Mouse (Mus musculus) hindbrain, embryonic 12.5 days (tissue): Measurements from ENCODE around the gene Src. TPM values are rescaled to one million over a fixed set of nuclear protein-coding genes. Genes with fewer than 3 reads are reported as not detected.

Experiments used
- ATAC-seq: fragments of 200-750 bp; cut with Nextera tagmentation; 2 replicates; pipeline ENCODE4 v1.8.0; 2017; ENCODE audit warnings: moderate TSS enrichment; ENCODE audit not compliant: low FRiP score
- H3K27ac ChIP-seq: fragments of 300-500 bp; sonication (generic); 2 replicates; pipeline ENCODE4 v1.5.1; 2016; ENCODE audit warnings: mild to moderate bottlenecking
- H3K27me3 ChIP-seq: fragments of 300-500 bp; sonication (generic); 2 replicates; pipeline ENCODE4 v1.6.1; 2016; ENCODE audit warnings: mild to moderate bottlenecking
- H3K36me3 ChIP-seq: fragments of 300-500 bp; sonication (generic); 2 replicates; pipeline ENCODE4 v1.6.1; 2016; ENCODE audit warnings: mild to moderate bottlenecking
- H3K4me1 ChIP-seq: fragments of 300-500 bp; sonication (generic); 2 replicates; pipeline ENCODE4 v1.6.1; 2016
- H3K4me2 ChIP-seq: fragments of 300-500 bp; sonication (generic); replicated peaks from 2 replicates; pipeline ENCODE4 v1.6.1; 2016; ENCODE audit warnings: mild to moderate bottlenecking
- H3K4me3 ChIP-seq: fragments of 300-500 bp; sonication (generic); 2 replicates; pipeline ENCODE4 v1.5.1; 2016; ENCODE audit warnings: mild to moderate bottlenecking
- H3K9ac ChIP-seq: fragments of 300-500 bp; sonication (generic); 2 replicates; pipeline ENCODE4 v1.6.1; 2016; ENCODE audit warnings: mild to moderate bottlenecking, moderate library complexity
- H3K9me3 ChIP-seq: fragments of 300-500 bp; sonication (generic); replicated peaks from 2 replicates; pipeline ENCODE4 v1.6.1; 2016; ENCODE audit warnings: mild to moderate bottlenecking
- WGBS: fragments of 180-500 bp; shearing (Covaris S2); methylation state at CpG from one replicate; pipeline ENCODE4 v1.1.7; 2016; 5-methylcytosine and 5-hydroxymethylcytosine counted together
- polyA plus RNA-seq: library from polyadenylated mRNA; unstranded; fragments of >200 nt; fragmentation: Nextera tagmentation; extraction: Ambion mirVana; gene quantifications from 2 replicates; pipeline ENCODE4 v1.2.1, GENCODE M21; 2016

Src gene
- polyA plus RNA-seq, 1 experiment from 2014 or later, result 35.1 TPM

DNA sequence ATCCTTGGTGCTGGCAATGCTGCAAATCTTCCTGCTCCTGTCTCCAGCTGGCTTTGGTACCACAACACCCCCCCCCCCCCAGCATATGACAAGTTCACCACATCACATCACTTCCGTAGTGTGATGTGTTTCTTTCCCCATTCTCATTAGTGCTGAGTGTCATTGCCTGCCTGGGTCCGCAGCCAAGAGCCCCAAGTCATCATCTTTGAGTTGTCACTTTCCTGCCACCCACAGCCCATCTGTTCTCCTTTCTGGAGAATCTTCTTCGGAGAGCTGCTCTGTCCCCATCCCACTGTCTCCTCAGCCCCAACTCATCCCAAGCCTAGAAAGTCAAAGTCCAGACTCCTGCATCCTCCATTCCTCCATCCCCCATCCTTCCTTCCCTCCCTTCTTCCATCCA lies 75.0 kb downstream of the Src start:
- Histone ChIP-seq H3K9ac (no peak overlapping the region), H3K36me3 (no peaks in the 10 kb centered on the region), H3K4me2 (no peak overlapping the region), H3K9me3 (no peaks in the 10 kb centered on the region), H3K27me3 (no peaks in the 10 kb centered on the region), H3K27ac (no peak overlapping the region), H3K4me1 (peaks cover 18% of the 10 kb centered on the region), H3K4me3 (no peak overlapping the region)
- no peak for ATAC-seq
- WGBS, result 92% methylated on average over 3 of the region's 3 CpGs

GRCm38 (mm10) chr2:157498529-157498928 lies 80.3 kb downstream of the Src start:
- Histone ChIP-seq H3K4me1 (peaks cover 31% of the 10 kb centered on the region), H3K27me3 (no peaks in the 10 kb centered on the region), H3K36me3 (no peaks in the 10 kb centered on the region), H3K4me2 (no peak overlapping the region), H3K9ac (no peak overlapping the region), H3K9me3 (no peaks in the 10 kb centered on the region), H3K4me3 (no peak overlapping the region), H3K27ac (peak overlapping the region; percentile 70)
- peak; percentile 76 for ATAC-seq
- WGBS, result 14% methylated on average over 4 of the region's 4 CpGs

GRCm38 (mm10) chr2:157500364-157500763 lies 82.1 kb downstream of the Src start:
- no peak overlapping the region for H3K4me3 ChIP-seq
- H3K9me3 ChIP-seq, result no peaks in the 10 kb centered on the region
- H3K27me3 ChIP-seq, result no peaks in the 10 kb centered on the region
- peaks cover 31% of the 10 kb centered on the region for H3K4me1 ChIP-seq
- WGBS, result 83% methylated on average over 2 of the region's 2 CpGs
- no peak overlapping the region for H3K27ac ChIP-seq
- no peaks in the 10 kb centered on the region for H3K36me3 ChIP-seq
- no peak for ATAC-seq
- no peak overlapping the region for H3K9ac ChIP-seq
- H3K4me2 ChIP-seq, result no peak overlapping the region

- Histone ChIP-seq H3K36me3 (no peaks in the 10 kb centered on the region), H3K27ac (no peak overlapping the region), H3K27me3 (0 out of 2 replicates have a peak, but pooled peaks cover 4% of the 10 kb centered on the region), H3K4me3 (no peak overlapping the region), H3K9ac (no peak overlapping the region), H3K4me1 (peaks cover 34% of the 10 kb centered on the region), H3K9me3 (no peaks in the 10 kb centered on the region), H3K4me2 (no peak overlapping the region)
- ATAC-seq, result no peak
- 93% methylated on average over 4 of the region's 4 CpGs for WGBS
Observed at GRCm38 (mm10) chr2:157501324-157501723, 83.1 kb downstream of the Src start.

DNA sequence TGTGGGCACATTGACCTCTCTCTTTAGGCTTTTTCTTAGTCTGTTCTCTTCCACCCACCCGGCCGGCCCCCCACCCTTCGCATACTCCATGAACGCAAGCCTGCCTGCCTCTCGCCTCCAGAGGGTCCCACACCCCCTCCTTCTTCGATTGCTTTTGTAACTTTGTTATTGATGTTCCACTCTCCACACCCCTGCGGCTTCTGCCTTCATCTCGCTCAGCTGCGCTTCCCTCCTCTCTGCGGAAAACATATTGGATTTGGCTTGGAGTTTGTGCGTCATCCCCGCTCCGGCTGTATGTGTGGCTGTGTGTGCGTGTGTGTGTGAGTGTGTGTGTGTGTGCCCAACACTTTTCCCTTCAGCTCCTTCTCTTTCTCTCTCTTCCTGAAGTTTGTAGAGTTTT lies 88.5 kb downstream of the Src start:
- Histone ChIP-seq H3K36me3 (no peaks in the 10 kb centered on the region), H3K9ac (peak overlapping the region; percentile 4; the same call in 1 of the 2 replicates), H3K4me1 (peaks cover 39% of the 10 kb centered on the region), H3K27ac (peak overlapping the region; percentile 23), H3K4me3 (no peak overlapping the region), H3K9me3 (no peaks in the 10 kb centered on the region), H3K4me2 (peak overlapping the region; percentile 34), H3K27me3 (peaks cover 7% of the 10 kb centered on the region; the same call in 1 of the 2 replicates)
- 17% methylated on average over 14 of the region's 14 CpGs for WGBS
- peak; percentile 33; the same call in 1 of the 2 replicates for ATAC-seq

- Histone ChIP-seq H3K9me3 (no peaks in the 10 kb centered on the region), H3K27me3 (peaks cover 7% of the 10 kb centered on the region; the same call in 1 of the 2 replicates), H3K36me3 (no peaks in the 10 kb centered on the region), H3K27ac (no peak overlapping the region), H3K4me1 (peaks cover 44% of the 10 kb centered on the region), H3K9ac (no peak overlapping the region), H3K4me3 (no peak overlapping the region), H3K4me2 (no peak overlapping the region)
- ATAC-seq, result no peak
- 85% methylated on average over 5 of the region's 5 CpGs for WGBS
Observed at GRCm38 (mm10) chr2:157509182-157509581, 90.9 kb downstream of the Src start.

- ATAC-seq, result no peak
- Histone ChIP-seq H3K4me1 (peaks cover 53% of the 10 kb centered on the region), H3K9me3 (no peaks in the 10 kb centered on the region), H3K27me3 (peaks cover 7% of the 10 kb centered on the region; the same call in 1 of the 2 replicates), H3K4me3 (no peak overlapping the region), H3K27ac (no peak overlapping the region), H3K36me3 (no peaks in the 10 kb centered on the region), H3K9ac (no peak overlapping the region), H3K4me2 (no peak overlapping the region)
- 79% methylated on average over 4 of the region's 4 CpGs for WGBS
Observed at GRCm38 (mm10) chr2:157510031-157510430, 91.8 kb downstream of the Src start.

GRCm38 (mm10) chr2:157512859-157513258 lies 94.6 kb downstream of the Src start:
- no peaks in the 10 kb centered on the region; the same call in 1 of the 2 replicates for H3K27me3 ChIP-seq
- WGBS, result 88% methylated on average over 9 of the region's 9 CpGs
- ATAC-seq, result no peak
- peaks cover 43% of the 10 kb centered on the region for H3K4me1 ChIP-seq
- no peak overlapping the region for H3K4me2 ChIP-seq
- no peaks in the 10 kb centered on the region for H3K36me3 ChIP-seq
- no peak overlapping the region for H3K27ac ChIP-seq
- H3K9me3 ChIP-seq, result no peaks in the 10 kb centered on the region
- no peak overlapping the region for H3K4me3 ChIP-seq
- no peak overlapping the region for H3K9ac ChIP-seq

- no peak for ATAC-seq
- no peak overlapping the region for H3K9ac ChIP-seq
- peak overlapping the region; percentile 76 for H3K27ac ChIP-seq
- H3K4me3 ChIP-seq, result no peak overlapping the region
- H3K4me2 ChIP-seq, result no peak overlapping the region
- WGBS, result 30% methylated on average over 9 of the region's 9 CpGs
- H3K36me3 ChIP-seq, result no peaks in the 10 kb centered on the region
- H3K27me3 ChIP-seq, result no peaks in the 10 kb centered on the region
- H3K4me1 ChIP-seq, result peaks cover 50% of the 10 kb centered on the region
- no peaks in the 10 kb centered on the region for H3K9me3 ChIP-seq
Observed at GRCm38 (mm10) chr2:157513737-157514208, 95.5 kb downstream of the Src start.

DNA sequence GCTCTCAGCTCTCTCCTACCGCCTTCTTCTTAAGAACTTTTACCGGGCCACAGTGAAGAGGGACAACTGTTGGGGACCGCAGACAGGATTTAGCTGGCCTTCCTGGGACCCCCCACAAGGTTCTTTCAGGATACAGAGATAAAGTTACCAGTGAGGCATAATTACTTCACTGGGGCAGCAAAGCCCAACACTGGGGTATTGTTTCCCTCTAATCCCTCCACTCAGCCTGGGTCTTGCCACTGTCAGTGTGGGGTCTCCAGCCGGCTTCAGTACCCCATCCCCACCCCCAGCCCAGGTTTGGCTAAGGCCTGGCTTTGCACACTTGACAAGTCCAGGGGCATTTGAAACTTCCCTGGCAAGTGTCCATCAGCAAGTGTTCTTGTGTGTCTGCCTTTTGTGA lies 96.1 kb downstream of the Src start:
- ATAC-seq, result no peak
- no peak overlapping the region for H3K4me2 ChIP-seq
- no peak overlapping the region for H3K9ac ChIP-seq
- peak overlapping the region; percentile 76 for H3K27ac ChIP-seq
- H3K9me3 ChIP-seq, result no peaks in the 10 kb centered on the region
- no peaks in the 10 kb centered on the region for H3K36me3 ChIP-seq
- H3K4me1 ChIP-seq, result peaks cover 51% of the 10 kb centered on the region
- no peaks in the 10 kb centered on the region for H3K27me3 ChIP-seq
- no peak overlapping the region for H3K4me3 ChIP-seq
- WGBS, result 12% methylated on average over 4 of the region's 4 CpGs

GRCm38 (mm10) chr2:157517526-157517925 lies 99.3 kb downstream of the Src start:
- no peaks in the 10 kb centered on the region for H3K27me3 ChIP-seq
- H3K36me3 ChIP-seq, result no peaks in the 10 kb centered on the region
- H3K9ac ChIP-seq, result no peak overlapping the region
- H3K27ac ChIP-seq, result peak overlapping the region; percentile 19
- H3K4me1 ChIP-seq, result peaks cover 54% of the 10 kb centered on the region
- H3K4me2 ChIP-seq, result no peak overlapping the region
- ATAC-seq, result no peak
- no peaks in the 10 kb centered on the region for H3K9me3 ChIP-seq
- 39% methylated on average over 6 of the region's 6 CpGs for WGBS
- H3K4me3 ChIP-seq, result no peak overlapping the region

GRCm38 (mm10) chr2:157518451-157518850 lies 100.2 kb downstream of the Src start:
- ATAC-seq, result no peak
- H3K36me3 ChIP-seq, result no peaks in the 10 kb centered on the region
- peaks cover 53% of the 10 kb centered on the region for H3K4me1 ChIP-seq
- no peaks in the 10 kb centered on the region for H3K27me3 ChIP-seq
- H3K9me3 ChIP-seq, result no peaks in the 10 kb centered on the region
- WGBS, result 27% methylated on average over 7 of the region's 7 CpGs
- no peak overlapping the region for H3K4me3 ChIP-seq
- H3K9ac ChIP-seq, result no peak overlapping the region
- H3K27ac ChIP-seq, result no peak overlapping the region
- H3K4me2 ChIP-seq, result no peak overlapping the region

- H3K27me3 ChIP-seq, result no peaks in the 10 kb centered on the region
- H3K9me3 ChIP-seq, result no peaks in the 10 kb centered on the region
- 45% methylated on average over 6 of the region's 6 CpGs for WGBS
- H3K4me3 ChIP-seq, result no peak overlapping the region
- no peaks in the 10 kb centered on the region for H3K36me3 ChIP-seq
- ATAC-seq, result no peak
- no peak overlapping the region for H3K9ac ChIP-seq
- peaks cover 46% of the 10 kb centered on the region for H3K4me1 ChIP-seq
- H3K27ac ChIP-seq, result no peak overlapping the region
- no peak overlapping the region for H3K4me2 ChIP-seq
Observed at GRCm38 (mm10) chr2:157519452-157519851, 101.2 kb downstream of the Src start.
